Mouse (Mus musculus) lung, embryonic 14.5 days (tissue): ENCODE measurements around the gene Tmem270. TPM values are rescaled to one million over a fixed set of nuclear protein-coding genes. Genes with fewer than 3 reads are reported as not detected.

Source experiments
- ATAC-seq: fragments of 200-750 bp; cut with Nextera tagmentation; 2 replicates; pipeline ENCODE4 v1.8.0; 2017; ENCODE audit warnings: mild to moderate bottlenecking, moderate TSS enrichment, moderate library complexity; ENCODE audit not compliant: insufficient read depth
- DNase-seq: peaks from one replicate; pipeline ENCODE4 v3.0.0-alpha.2; 2015
- H3K27ac ChIP-seq: fragments of 300-500 bp; sonication (generic); 2 replicates; pipeline ENCODE4 v1.5.1; 2014; ENCODE audit warnings: low read depth, mild to moderate bottlenecking, moderate library complexity
- H3K27me3 ChIP-seq: fragments of 300-500 bp; sonication (generic); 2 replicates; pipeline ENCODE4 v1.6.1; 2014; ENCODE audit warnings: low read length, control low read depth; ENCODE audit not compliant: insufficient read depth
- H3K36me3 ChIP-seq: fragments of 300-500 bp; sonication (generic); 2 replicates; pipeline ENCODE4 v1.6.1; 2014; ENCODE audit warnings: control low read depth; ENCODE audit not compliant: insufficient read depth
- H3K4me1 ChIP-seq: fragments of 300-500 bp; sonication (generic); 2 replicates; pipeline ENCODE4 v1.6.1; 2014; ENCODE audit warnings: antibody characterized with exemption, control low read depth; ENCODE audit not compliant: insufficient read depth
- H3K4me2 ChIP-seq: fragments of 300-500 bp; sonication (generic); 2 replicates; pipeline ENCODE4 v1.6.1; 2014; ENCODE audit warnings: mild to moderate bottlenecking
- H3K4me3 ChIP-seq: fragments of 300-500 bp; sonication (generic); 2 replicates; pipeline ENCODE4 v1.5.1; 2014; ENCODE audit warnings: low read depth, low read length
- H3K9ac ChIP-seq: fragments of 300-500 bp; sonication (generic); 2 replicates; pipeline ENCODE4 v1.6.1; 2014
- H3K9me3 ChIP-seq: fragments of 300-500 bp; sonication (generic); 2 replicates; pipeline ENCODE4 v1.6.1; 2016; ENCODE audit warnings: low read depth, low read length, control low read depth
- CTCF ChIP-seq: IDR thresholded peaks from 2 replicates; pipeline ENCODE4 v1.5.1; 2016; ENCODE audit warnings: antibody characterized with exemption, low read depth
- WGBS: fragments of 180-500 bp; shearing (Covaris S2); extraction: QIAGEN DNeasy Blood & Tissue Kit; methylation state at CpG from one replicate; pipeline ENCODE4 v1.1.7; 2014; 5-methylcytosine and 5-hydroxymethylcytosine counted together
- polyA plus RNA-seq: library from polyadenylated mRNA; unstranded; fragments of >200 nt; fragmentation: Nextera tagmentation; extraction: Ambion mirVana; gene quantifications from 2 replicates; pipeline ENCODE4 v1.2.1, GENCODE M21; 2014

The Tmem270 gene
- polyA plus RNA-seq, 1 experiment from 2014 or later, result not detected

- TF ChIP-seq CTCF, result no peak
- H3K36me3 ChIP-seq, result no peaks in the 10 kb centered on the region
Measured at GRCm38 (mm10) chr5:134932179-134932902, 25.8 kb upstream of the Tmem270 start, which contains the start of gene Mettl27. Gene Mettl27, plus strand, starts transcription at chr5:134932368.

GRCm38 (mm10) chr5:134929988-134930387, 23.5 kb upstream of the Tmem270 start:
- H3K9ac ChIP-seq, result no peak overlapping the region
- WGBS, result 82% methylated on average over 2 of the region's 2 CpGs
- no peak overlapping the region for H3K27ac ChIP-seq
- H3K27me3 ChIP-seq, result no peaks in the 10 kb centered on the region
- no peak for DNase-seq
- no peak overlapping the region for H3K4me2 ChIP-seq
- TF ChIP-seq CTCF, result no peak
- no peaks in the 10 kb centered on the region for H3K9me3 ChIP-seq
- no peaks in the 10 kb centered on the region for H3K4me1 ChIP-seq
- no peak overlapping the region for H3K4me3 ChIP-seq
- no peak for ATAC-seq
- H3K36me3 ChIP-seq, result no peaks in the 10 kb centered on the region

More at GRCm38 (mm10) chr5:134932179-134932902, 25.8 kb upstream of the Tmem270 start, which contains the start of gene Mettl27:
- DNase-seq (peak; percentile 96), ATAC-seq (peak; percentile 97)
- Histone ChIP-seq H3K27me3 (no peaks in the 10 kb centered on the region), H3K4me3 (peak within 1 kb of the TSS; percentile 73), H3K9me3 (no peaks in the 10 kb centered on the region), H3K27ac (peak within 1 kb of the TSS; percentile 84), H3K4me2 (peak within 1 kb of the TSS; percentile 98), H3K4me1 (no peaks in the 10 kb centered on the region), H3K9ac (peak within 1 kb of the TSS; percentile 79)
- under 1% methylated on average over 41 of the region's 41 CpGs for WGBS

GRCm38 (mm10) chr5:134926726-134927125, 20.2 kb upstream of the Tmem270 start:
- Histone ChIP-seq H3K36me3 (no peaks in the 10 kb centered on the region), H3K4me1 (no peaks in the 10 kb centered on the region), H3K9me3 (no peaks in the 10 kb centered on the region), H3K4me2 (no peak overlapping the region), H3K4me3 (no peak overlapping the region), H3K9ac (no peak overlapping the region), H3K27ac (no peak overlapping the region), H3K27me3 (no peaks in the 10 kb centered on the region)
- ATAC-seq (no peak), DNase-seq (no peak)
- 45% methylated on average over 4 of the region's 4 CpGs for WGBS
- no peak for TF ChIP-seq CTCF

- Histone ChIP-seq H3K4me2 (no peak overlapping the region), H3K4me3 (no peak overlapping the region), H3K27ac (no peak overlapping the region), H3K9ac (no peak overlapping the region), H3K36me3 (no peaks in the 10 kb centered on the region), H3K9me3 (no peaks in the 10 kb centered on the region), H3K4me1 (no peaks in the 10 kb centered on the region), H3K27me3 (no peaks in the 10 kb centered on the region)
- TF ChIP-seq CTCF, result no peak
- DNase-seq (peak; percentile 73), ATAC-seq (no peak; the same call in 1 of the 2 replicates)
- 45% methylated on average over 6 of the region's 6 CpGs for WGBS
Measured at GRCm38 (mm10) chr5:134923141-134923540, 16.6 kb upstream of the Tmem270 start.

- Histone ChIP-seq H3K27ac (no peak overlapping the region), H3K36me3 (no peaks in the 10 kb centered on the region), H3K4me2 (no peak overlapping the region), H3K4me3 (no peak overlapping the region), H3K9me3 (no peaks in the 10 kb centered on the region), H3K9ac (no peak overlapping the region), H3K4me1 (no peaks in the 10 kb centered on the region), H3K27me3 (no peaks in the 10 kb centered on the region)
- TF ChIP-seq CTCF, result no peak
- WGBS, result 80% methylated on average over 8 of the region's 8 CpGs
- DNase-seq (no peak), ATAC-seq (no peak)
Measured at GRCm38 (mm10) chr5:134921106-134921505, 14.6 kb upstream of the Tmem270 start.

- Histone ChIP-seq H3K9ac (no peak overlapping the region), H3K27ac (no peak overlapping the region), H3K27me3 (no peaks in the 10 kb centered on the region), H3K9me3 (no peaks in the 10 kb centered on the region), H3K4me1 (no peaks in the 10 kb centered on the region), H3K36me3 (no peaks in the 10 kb centered on the region), H3K4me2 (no peak overlapping the region), H3K4me3 (no peak overlapping the region)
- 73% methylated on average over 6 of the region's 6 CpGs for WGBS
- ATAC-seq, result no peak
- DNase-seq, result no peak
- no peak for TF ChIP-seq CTCF
Measured at GRCm38 (mm10) chr5:134920106-134920687, 13.7 kb upstream of the Tmem270 start.

GRCm38 (mm10) chr5:134919097-134919496, 12.6 kb upstream of the Tmem270 start:
- ATAC-seq (peak; percentile 55), DNase-seq (no peak)
- H3K9me3 ChIP-seq, result no peaks in the 10 kb centered on the region
- no peak for TF ChIP-seq CTCF
- H3K4me2 ChIP-seq, result no peak overlapping the region
- H3K4me1 ChIP-seq, result no peaks in the 10 kb centered on the region
- peak overlapping the region; percentile 46; the same call in 1 of the 2 replicates for H3K27ac ChIP-seq
- no peak overlapping the region for H3K9ac ChIP-seq
- 62% methylated on average over 3 of the region's 3 CpGs for WGBS
- H3K27me3 ChIP-seq, result no peaks in the 10 kb centered on the region
- no peaks in the 10 kb centered on the region for H3K36me3 ChIP-seq
- H3K4me3 ChIP-seq, result no peak overlapping the region
